Mouse (Mus musculus) kidney, postnatal 0 days (tissue): Measurements from ENCODE around the gene Mpst. TPM values are rescaled to one million over a fixed set of nuclear protein-coding genes. Genes with fewer than 3 reads are reported as not detected.
A peak's percentile ranks its signal among the peaks of the same experiment; 100 is the strongest.

Experiments used
- ATAC-seq: fragments of 200-750 bp; cut with Nextera tagmentation; replicated peaks from 2 replicates; pipeline ENCODE4 v1.8.0; 2017; ENCODE audit warnings: low read depth, moderate number of reproducible peaks, moderate TSS enrichment, moderate library complexity; ENCODE audit not compliant: low FRiP score
- DNase-seq: peaks from one replicate; pipeline ENCODE4 v3.0.0-alpha.2; 2016; ENCODE audit warnings: low spot score
- H3K27ac ChIP-seq: fragments of 300-500 bp; sonication (generic); 2 replicates; pipeline ENCODE4 v1.5.1; 2014; ENCODE audit warnings: mild to moderate bottlenecking
- H3K27me3 ChIP-seq: fragments of 300-500 bp; sonication (generic); 2 replicates; pipeline ENCODE4 v1.6.1; 2014; ENCODE audit warnings: low read length, mixed read lengths; ENCODE audit not compliant: insufficient read depth
- H3K36me3 ChIP-seq: fragments of 300-500 bp; sonication (generic); 2 replicates; pipeline ENCODE4 v1.6.1; 2014; ENCODE audit warnings: low read length, mixed read lengths; ENCODE audit not compliant: insufficient read depth
- H3K4me1 ChIP-seq: fragments of 300-500 bp; sonication (generic); replicated peaks from 2 replicates; pipeline ENCODE4 v1.6.1; 2014; ENCODE audit warnings: antibody characterized with exemption, low read length, mixed read lengths; ENCODE audit not compliant: insufficient read depth
- H3K4me2 ChIP-seq: fragments of 300-500 bp; sonication (generic); 2 replicates; pipeline ENCODE4 v1.6.1; 2014; ENCODE audit warnings: mild to moderate bottlenecking, low read length, moderate library complexity, mixed read lengths
- H3K4me3 ChIP-seq: fragments of 300-500 bp; sonication (generic); replicated peaks from 2 replicates; pipeline ENCODE4 v1.5.1; 2014; ENCODE audit warnings: low read depth, low read length
- H3K9ac ChIP-seq: fragments of 300-500 bp; sonication (generic); 2 replicates; pipeline ENCODE4 v1.6.1; 2014; ENCODE audit warnings: low read depth, low read length
- H3K9me3 ChIP-seq: fragments of 300-500 bp; sonication (generic); replicated peaks from 2 replicates; pipeline ENCODE4 v1.6.1; 2016; ENCODE audit warnings: low read length, inconsistent platforms, mixed read lengths
- CTCF ChIP-seq: IDR thresholded peaks from 2 replicates; pipeline ENCODE4 v1.5.1; 2016; ENCODE audit warnings: antibody characterized with exemption, low read depth, mild to moderate bottlenecking, moderate library complexity
- WGBS: fragments of 180-500 bp; shearing (Covaris S2); extraction: QIAGEN DNeasy Blood & Tissue Kit; methylation state at CpG from one replicate; pipeline ENCODE4 v1.1.7; 2014; 5-methylcytosine and 5-hydroxymethylcytosine counted together
- polyA plus RNA-seq: library from polyadenylated mRNA; unstranded; fragments of >200 nt; fragmentation: Nextera tagmentation; extraction: Ambion mirVana; gene quantifications from 2 replicates; pipeline ENCODE4 v1.2.1, GENCODE M21; 2015

Mpst gene
- polyA plus RNA-seq, 1 experiment from 2014 or later: 4.6 TPM

DNA sequence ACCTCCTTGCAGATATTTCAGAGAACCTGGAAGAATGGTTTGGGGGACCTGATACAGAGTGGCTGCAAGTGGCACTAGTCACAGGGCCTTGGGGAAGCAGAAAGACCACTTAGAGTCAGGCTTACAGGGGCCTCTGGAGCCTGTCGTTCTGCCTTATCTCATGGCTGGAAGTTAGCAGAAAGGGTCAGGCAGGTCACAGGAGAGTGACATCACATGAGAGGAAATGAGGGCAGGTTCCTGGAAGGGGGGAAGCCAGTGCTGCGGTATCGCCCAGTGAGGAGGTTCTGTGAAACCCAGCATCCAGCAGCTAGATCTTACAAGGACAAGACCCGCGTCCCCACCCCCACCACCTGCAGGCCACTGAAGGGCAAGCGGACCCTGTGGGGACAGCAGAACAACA, 42.9 kb downstream of the Mpst start:
- no peak overlapping the region for H3K27ac ChIP-seq
- ATAC-seq (no peak), DNase-seq (no peak)
- H3K4me2 ChIP-seq: no peak overlapping the region
- no peak overlapping the region for H3K9ac ChIP-seq
- no peaks in the 10 kb centered on the region for H3K27me3 ChIP-seq
- no peak for TF ChIP-seq CTCF
- no peaks in the 10 kb centered on the region for H3K36me3 ChIP-seq
- no peaks in the 10 kb centered on the region for H3K4me1 ChIP-seq
- H3K4me3 ChIP-seq: no peak overlapping the region
- no peaks in the 10 kb centered on the region for H3K9me3 ChIP-seq
- WGBS: 72% methylated on average over 6 of the region's 6 CpGs

DNA sequence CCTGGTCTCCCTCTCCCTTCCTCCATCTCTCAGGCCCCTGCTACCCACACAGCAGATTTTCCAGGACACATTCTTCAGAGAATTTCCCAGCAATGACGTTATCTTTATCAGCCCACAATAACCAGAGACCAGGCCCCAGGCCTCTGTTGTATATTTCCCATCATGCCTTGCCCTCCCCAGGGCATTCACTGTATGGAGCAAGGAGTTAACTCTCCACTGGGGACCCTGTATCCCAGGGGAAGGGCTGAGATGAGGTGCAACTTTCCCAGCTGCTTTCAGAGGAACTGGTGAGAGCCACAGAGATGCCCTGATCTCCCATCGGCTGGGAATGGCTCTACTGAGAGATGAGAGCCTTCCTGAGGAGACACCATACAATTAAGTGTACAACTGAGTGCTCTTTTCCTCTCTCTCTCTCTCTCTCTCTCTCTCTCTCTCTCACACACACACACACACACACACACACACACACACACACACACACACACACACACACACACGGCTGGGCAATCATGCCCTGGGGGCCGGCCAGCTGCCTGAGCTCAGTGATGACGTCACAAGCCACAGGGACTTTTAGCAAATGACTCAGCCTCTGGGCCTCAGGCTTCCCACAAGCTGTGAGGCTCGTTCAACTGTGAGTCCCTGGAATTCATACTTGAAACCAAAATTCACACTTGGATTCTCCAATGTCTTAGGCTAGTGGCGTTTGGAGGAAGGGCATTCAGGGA, 43.6 kb downstream of the Mpst start:
- 28% methylated on average over 7 of the region's 7 CpGs for WGBS
- Histone ChIP-seq H3K36me3 (no peaks in the 10 kb centered on the region), H3K4me3 (no peak overlapping the region), H3K27ac (0 out of 2 replicates have a peak overlapping the region, but pooled peaks have one; percentile 20), H3K9me3 (no peaks in the 10 kb centered on the region), H3K9ac (no peak overlapping the region), H3K4me1 (no peaks in the 10 kb centered on the region), H3K4me2 (no peak overlapping the region), H3K27me3 (no peaks in the 10 kb centered on the region)
- peak; percentile 49 for DNase-seq
- TF ChIP-seq CTCF: no peak
- ATAC-seq: no peak

DNA sequence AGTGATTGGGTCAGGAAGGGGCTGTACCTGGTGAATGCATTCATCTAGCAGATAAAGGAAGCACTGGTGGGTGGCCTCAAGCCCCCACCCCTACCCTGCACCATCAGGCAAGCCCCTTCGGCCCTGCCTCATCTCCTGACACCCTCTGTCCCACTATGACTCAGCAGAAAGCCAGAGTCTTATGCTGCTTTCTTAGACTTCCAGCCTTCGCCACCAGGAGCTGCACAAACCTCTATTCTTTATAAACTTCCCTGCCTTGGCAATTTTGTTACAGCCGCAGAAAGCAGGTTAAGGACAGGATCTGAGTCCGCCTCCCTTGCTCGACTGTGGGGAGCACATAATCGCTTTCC, 44.2 kb downstream of the Mpst start:
- WGBS: 86% methylated on average over 6 of the region's 6 CpGs
- H3K4me2 ChIP-seq: no peak overlapping the region
- no peaks in the 10 kb centered on the region for H3K27me3 ChIP-seq
- no peak overlapping the region for H3K4me3 ChIP-seq
- H3K27ac ChIP-seq: 0 out of 2 replicates have a peak overlapping the region, but pooled peaks have one; percentile 20
- ATAC-seq (no peak), DNase-seq (no peak)
- no peaks in the 10 kb centered on the region for H3K36me3 ChIP-seq
- no peaks in the 10 kb centered on the region for H3K9me3 ChIP-seq
- H3K9ac ChIP-seq: no peak overlapping the region
- no peaks in the 10 kb centered on the region for H3K4me1 ChIP-seq
- 0 out of 2 replicates have a peak, but pooled peaks have one; percentile 5 for TF ChIP-seq CTCF

DNA sequence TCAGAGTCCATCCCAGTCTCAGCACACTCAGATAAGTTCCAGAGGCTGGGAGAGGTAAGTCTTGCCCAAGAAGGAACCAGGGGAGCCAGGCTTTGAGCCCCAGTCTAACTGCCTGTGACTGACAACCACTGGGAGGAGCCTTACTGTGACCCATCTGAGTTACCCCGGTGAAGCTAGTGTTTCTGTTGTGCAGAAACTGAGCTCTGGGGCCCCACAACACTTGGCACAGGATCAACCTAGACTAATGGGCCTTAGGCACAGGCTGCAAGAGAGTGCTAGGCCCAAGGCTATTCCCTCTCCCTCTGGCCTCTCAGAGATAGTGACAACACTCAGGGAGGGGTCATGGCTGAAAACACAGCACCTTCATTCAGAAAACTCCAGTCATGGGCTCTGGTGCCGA, 45.0 kb downstream of the Mpst start:
- no peak overlapping the region for H3K9ac ChIP-seq
- no peaks in the 10 kb centered on the region for H3K4me1 ChIP-seq
- 68% methylated on average over 2 of the region's 2 CpGs for WGBS
- H3K4me2 ChIP-seq: no peak overlapping the region
- H3K27ac ChIP-seq: no peak overlapping the region
- H3K4me3 ChIP-seq: no peak overlapping the region
- H3K27me3 ChIP-seq: no peaks in the 10 kb centered on the region
- no peaks in the 10 kb centered on the region for H3K36me3 ChIP-seq
- ATAC-seq (no peak), DNase-seq (no peak)
- H3K9me3 ChIP-seq: no peaks in the 10 kb centered on the region
- no peak for TF ChIP-seq CTCF

DNA sequence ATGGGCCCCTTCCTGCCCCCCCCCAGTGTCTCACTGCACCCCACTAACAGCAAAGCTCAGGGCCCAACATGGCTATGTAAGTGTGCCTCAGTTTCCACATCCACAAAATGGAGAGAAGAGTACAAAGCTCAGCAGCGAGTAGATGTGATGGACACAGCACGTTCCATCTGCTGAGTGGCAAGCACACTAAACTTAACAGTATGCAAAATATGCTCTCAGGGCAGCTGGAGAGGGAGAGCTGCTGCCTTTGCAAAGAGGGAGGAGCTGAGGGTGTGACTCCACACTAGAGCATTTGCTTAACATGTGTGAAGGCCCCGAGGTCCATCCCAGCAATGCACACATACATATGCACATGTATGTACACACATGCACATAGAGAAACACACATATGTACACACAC, 46.7 kb downstream of the Mpst start:
- no peak overlapping the region for H3K9ac ChIP-seq
- no peak overlapping the region for H3K27ac ChIP-seq
- H3K27me3 ChIP-seq: no peaks in the 10 kb centered on the region
- no peaks in the 10 kb centered on the region for H3K4me1 ChIP-seq
- TF ChIP-seq CTCF: no peak
- 85% methylated on average over 3 of the region's 3 CpGs for WGBS
- no peak overlapping the region for H3K4me2 ChIP-seq
- no peak overlapping the region for H3K4me3 ChIP-seq
- no peaks in the 10 kb centered on the region for H3K9me3 ChIP-seq
- H3K36me3 ChIP-seq: no peaks in the 10 kb centered on the region
- ATAC-seq (no peak), DNase-seq (no peak)

DNA sequence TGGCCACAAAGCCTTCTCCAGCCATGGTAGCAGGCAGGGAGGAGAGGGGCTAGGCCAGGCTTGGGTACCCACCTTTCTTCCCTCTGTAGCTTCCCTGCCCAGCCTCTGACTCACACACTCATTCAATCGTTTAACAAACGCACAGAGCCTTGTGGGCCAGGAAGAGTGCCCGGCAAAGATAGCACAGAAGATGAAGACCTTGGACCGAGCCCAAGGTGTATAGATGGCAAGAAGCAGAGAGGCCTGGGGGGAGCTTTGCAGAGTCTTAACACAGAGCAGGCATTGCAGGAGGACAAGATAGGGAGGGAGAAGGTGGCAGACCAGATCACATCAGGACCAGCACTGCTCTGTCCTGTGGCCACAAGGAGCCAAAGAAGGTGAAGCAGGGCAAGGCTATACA, 49.0 kb downstream of the Mpst start:
- 69% methylated on average over 4 of the region's 4 CpGs for WGBS
- DNase-seq: no peak
- no peak overlapping the region for H3K27ac ChIP-seq
- TF ChIP-seq CTCF: no peak
- H3K9ac ChIP-seq: no peak overlapping the region
- no peak for ATAC-seq
- H3K27me3 ChIP-seq: no peaks in the 10 kb centered on the region
- no peak overlapping the region for H3K4me3 ChIP-seq
- no peak overlapping the region for H3K4me2 ChIP-seq
- H3K4me1 ChIP-seq: no peaks in the 10 kb centered on the region
- no peaks in the 10 kb centered on the region for H3K36me3 ChIP-seq
- H3K9me3 ChIP-seq: no peaks in the 10 kb centered on the region

DNA sequence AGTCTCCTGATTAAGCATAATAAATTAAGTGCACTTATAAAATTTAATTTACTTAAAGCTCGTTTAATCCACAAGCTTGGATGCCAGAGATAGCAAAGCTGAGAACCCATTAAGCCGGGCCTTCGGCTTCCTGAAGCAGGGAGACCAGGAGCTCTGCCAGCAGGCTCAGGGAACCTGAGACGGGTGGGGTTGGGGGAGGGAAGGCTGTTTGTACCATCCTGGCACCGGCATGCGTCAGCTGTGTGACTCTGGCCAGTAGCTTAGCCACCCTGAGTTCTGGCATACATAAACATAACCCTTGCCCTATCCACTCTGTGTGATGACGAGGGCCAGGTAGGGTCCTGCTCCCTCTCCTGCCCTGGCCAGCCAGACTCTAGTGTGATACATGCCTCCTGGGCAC, 49.8 kb downstream of the Mpst start:
- WGBS: 27% methylated on average over 7 of the region's 7 CpGs
- Histone ChIP-seq H3K27ac (no peak overlapping the region), H3K9me3 (no peaks in the 10 kb centered on the region), H3K4me3 (no peak overlapping the region), H3K27me3 (no peaks in the 10 kb centered on the region), H3K4me1 (no peaks in the 10 kb centered on the region), H3K36me3 (no peaks in the 10 kb centered on the region), H3K9ac (no peak overlapping the region), H3K4me2 (no peak overlapping the region)
- DNase-seq (no peak), ATAC-seq (no peak)
- no peak for TF ChIP-seq CTCF
